Mouse (Mus musculus): ENCODE results near the gene Banf2. TPM values are rescaled to one million over a fixed set of nuclear protein-coding genes. Genes with fewer than 3 reads are reported as not detected.
A peak's percentile ranks its signal among the peaks of the same experiment; 100 is the strongest.

Banf2 gene
- total RNA-seq, 2 experiments from 2014 or later, result not detected

DNA sequence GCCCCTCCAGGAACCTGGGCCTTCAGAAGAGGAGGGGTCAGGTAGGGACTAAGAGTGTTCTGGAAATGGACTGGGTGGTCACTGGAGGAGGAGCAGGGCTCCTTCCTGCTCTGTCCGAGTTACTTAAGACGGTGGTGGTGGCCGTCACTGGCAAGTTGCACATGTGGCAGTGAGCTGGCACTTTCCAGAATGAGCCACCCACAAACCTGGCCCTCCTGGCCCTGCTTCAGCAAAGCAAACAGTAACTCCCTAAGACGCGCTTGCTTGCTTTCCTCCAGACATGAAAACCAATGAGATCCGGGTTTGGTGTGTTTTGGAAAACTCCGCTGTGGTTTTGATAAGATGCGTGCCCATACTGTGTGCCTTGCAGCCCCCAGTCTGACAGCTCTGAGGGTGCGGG is 7.5 kb upstream of the Banf2 start:
- no peak for DNase-seq (ENCODE audit: low spot score)

DNA sequence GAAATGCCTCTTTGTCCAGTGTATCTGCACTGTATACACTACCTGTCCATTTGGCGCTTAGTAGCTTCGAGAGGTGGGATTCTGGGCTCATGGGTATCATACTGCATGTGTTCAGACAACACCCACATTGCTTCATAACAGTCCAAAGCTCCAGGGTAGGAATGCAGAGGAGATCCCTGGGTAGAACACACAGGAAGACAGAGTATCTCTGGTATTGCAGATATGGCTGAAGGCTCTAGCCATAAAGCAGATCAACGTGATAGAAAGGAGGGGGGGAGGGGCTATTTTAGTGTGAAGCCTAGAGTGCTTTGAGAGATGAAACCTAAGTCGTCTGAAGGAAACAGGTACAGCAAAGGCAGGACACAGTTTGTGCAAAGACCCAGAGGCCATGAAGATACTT is 6.4 kb upstream of the Banf2 start:
- DNase-seq (ENCODE audit: low spot score), result no peak

DNA sequence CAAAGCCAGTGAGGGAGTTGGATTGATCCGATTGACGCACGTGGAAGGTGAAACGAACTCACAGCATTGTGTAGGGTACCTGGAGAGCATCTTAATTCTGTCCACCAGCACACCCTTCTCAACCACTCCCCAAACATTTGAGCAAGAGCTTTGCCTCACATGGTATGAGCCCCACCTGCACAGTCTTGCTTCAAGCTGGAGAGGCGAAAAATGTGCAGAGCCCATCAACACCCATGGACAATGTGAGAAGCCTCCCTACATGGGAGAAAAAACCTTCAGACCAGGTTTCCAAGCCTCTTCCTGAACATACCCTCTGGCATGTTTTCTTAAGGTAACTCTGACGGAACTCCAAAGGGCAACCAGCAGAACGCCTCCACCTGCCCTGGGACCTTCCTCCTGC is 2.1 kb upstream of the Banf2 start:
- DNase-seq (ENCODE audit: low spot score), result no peak

GRCm38 (mm10) chr2:144044726-144045125 is 11.9 kb downstream of the Banf2 start:
- peak; percentile 53 for DNase-seq (ENCODE audit: low spot score)

DNA sequence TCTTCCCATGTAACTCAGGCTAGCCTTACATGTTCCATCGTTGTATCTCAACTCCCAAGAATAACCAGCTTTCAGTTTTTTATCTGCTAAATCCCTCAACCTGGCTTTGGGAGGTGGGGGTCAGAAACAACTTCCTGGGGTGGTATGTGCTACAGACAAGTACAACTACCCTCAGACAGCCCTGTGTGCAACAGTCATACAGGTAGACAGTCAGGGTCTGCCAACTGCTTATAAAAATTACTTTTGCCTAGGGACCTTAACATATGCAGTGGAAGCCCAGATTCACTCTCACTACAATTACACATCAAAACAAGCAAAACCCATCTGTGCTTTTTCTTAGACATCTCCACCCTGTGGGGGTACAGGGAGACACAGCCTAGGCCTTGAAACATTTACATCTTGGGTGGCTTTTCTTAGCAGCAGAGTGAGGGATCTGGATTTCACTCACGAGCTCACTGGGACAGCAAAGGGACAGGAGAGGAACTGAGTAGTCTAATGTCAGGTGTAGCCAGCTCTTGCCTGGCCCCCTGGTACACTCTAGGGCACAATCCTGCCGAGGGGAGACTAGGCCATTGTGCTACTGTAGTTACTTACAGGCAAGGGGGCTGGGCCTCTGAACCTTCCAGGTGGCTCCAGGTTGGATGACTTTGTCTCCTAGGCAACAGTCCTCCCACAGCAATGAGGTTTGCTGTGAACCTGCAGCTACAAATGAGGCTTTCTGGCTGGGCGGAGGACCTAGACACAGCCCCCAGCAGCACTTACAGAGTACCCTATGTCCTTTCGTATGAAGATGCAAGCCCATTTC is 13.1 kb downstream of the Banf2 start:
- no peak for DNase-seq (ENCODE audit: low spot score)

DNA sequence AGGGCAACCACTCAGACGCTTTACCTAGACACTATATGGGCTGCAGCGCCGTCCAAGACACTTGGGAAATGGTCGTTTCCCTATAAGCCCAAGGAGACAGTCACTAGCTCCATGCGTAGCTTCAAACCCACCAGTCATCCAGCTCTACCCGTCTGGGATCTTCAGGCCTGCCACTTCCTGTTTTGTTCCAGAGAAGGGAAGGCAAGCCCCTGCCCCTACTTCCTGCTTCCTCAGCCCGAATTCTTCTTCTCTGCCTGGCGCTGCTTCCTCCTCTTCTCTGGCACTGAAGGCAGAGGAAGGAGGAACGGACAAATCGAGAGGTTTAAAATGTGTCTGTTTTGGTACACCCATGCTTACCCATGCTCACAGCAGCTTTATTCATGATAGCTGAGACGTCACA is 14.1 kb downstream of the Banf2 start:
- DNase-seq (ENCODE audit: low spot score), result no peak

- DNase-seq (ENCODE audit: low spot score), result no peak
Observed at GRCm38 (mm10) chr2:144050146-144050680, 17.4 kb downstream of the Banf2 start.

- no peak for DNase-seq (ENCODE audit: low spot score)
Observed at GRCm38 (mm10) chr2:144050861-144051260, 18.0 kb downstream of the Banf2 start.

DNA sequence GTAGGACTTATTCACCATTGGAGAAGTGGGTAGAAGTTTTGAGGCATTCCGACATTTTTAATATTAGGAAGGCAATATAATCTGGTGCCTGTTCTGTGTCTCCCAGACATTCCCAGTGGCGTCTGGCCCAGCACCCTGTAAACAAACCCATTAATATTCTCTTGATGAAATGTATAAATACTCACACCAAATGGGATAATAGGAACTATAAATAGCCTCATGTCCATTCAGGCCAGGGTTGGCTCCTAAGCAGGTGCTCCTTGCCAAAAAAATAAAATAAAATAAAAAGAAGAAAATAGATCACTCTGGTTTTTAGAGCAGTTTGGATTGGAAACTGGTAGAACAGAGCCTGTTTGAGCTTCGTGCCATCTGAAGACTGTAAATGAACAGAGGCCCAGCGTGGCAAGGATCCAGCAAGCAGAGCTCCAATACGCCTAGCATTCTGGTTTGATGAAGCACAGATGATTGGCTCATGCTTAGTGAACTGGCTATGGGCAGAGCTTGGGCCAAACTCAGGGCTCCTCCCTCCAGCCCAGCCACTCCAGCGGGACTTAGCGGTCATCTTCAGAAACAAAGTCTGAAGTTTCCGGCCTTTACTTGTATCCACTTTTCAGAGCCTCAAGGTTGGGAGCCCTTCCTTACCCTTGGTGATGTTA is 19.7 kb downstream of the Banf2 start:
- peak; percentile 47 for DNase-seq (ENCODE audit: low spot score)

DNA sequence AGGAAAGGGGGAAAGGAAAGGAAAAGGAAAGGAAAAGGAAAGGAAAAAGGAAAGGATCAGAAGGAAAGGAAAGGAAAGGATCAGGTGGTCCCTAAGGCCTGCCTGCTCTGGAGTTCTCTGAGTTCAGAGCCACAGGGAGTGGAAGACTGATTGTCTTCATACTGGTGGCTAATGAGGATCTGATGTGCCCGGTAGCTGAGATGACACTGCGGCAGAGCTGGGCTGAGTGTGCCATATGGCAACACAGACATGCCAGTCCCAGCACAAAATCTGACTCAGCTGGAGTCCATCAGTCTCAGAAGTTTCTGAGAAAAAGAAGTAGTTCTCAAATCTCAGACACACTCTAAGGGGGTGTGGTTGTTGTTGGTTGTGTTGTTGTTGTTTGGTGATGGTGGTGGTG is 24.9 kb downstream of the Banf2 start:
- no peak for DNase-seq (ENCODE audit: low spot score)

DNA sequence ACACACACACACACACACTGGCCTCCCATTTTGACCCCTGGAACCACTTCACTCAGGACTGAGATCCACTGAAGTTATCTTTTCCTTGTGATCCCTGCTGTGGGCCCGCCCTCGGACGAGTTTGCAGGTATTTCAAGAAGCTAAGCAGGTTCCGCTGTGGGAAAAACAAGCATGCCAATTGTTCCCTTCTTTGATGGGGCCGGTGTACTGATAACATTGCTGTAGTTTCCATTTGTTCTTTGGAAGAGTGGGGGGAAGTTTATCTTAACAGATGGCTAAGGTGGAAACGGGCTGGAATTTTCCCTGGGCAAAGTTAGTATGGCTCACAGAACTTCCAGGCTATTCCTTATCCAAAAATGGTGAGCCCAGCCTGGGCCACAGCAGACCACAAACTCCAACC is 28.8 kb downstream of the Banf2 start:
- DNase-seq (ENCODE audit: low spot score), result no peak

DNA sequence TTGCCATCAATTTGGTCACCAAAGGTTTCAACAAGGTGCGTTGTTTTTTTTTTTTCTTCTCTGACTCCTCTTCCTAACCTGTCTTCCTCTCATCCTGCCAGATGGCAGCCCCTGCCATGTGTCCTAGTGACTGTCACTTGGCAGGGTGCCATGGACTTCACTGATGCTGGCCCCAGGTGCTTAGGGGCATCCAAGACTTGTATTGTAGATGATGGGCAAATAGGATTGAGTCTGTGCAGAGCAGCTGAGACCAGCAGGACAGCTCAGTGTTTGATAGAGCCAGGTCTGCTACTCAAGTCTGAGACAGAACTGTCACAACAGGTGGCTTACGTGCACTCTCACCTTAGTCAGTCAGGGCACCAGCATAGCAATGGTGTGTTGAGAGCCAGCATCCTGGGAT is 32.6 kb downstream of the Banf2 start:
- no peak for DNase-seq (ENCODE audit: low spot score)

DNA sequence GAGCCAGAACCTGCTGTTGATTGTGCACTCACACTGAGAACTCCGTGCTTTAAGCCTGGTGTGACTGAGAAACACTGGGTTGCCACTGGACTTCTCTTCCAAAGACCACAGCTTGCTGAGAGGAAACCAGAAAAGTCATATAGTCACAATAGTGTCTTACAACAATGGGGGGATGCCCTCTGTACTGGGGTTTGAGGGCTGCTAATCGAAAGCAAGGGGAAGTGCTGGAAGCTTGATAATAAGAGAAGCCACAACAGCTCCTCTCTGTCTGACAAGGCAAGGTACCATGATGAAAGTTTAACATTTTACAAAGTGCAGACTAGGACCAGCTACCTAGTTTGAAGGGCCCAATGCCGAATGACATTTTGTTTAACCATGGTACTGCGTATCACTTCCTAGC is 36.8 kb downstream of the Banf2 start:
- DNase-seq (ENCODE audit: low spot score), result no peak

DNA sequence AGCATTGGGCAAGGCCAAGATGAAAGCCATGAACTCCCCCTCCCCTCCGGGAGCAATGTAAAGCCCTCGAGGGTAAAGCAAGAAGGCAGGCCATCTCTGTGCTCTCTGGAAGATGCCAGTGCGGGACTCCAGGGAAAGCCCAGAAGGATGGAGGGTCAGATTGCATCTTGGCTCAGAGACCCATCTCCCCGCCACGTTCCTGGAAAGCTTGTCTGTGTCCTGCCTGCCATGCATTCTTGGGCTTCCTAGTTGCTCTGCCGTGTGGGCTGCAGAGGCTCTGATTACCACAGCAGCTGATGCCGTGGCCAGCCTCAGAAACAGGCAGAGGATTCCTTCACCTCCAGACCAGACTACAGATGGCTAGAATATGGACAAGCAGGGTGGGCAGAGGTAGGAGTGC is 37.6 kb downstream of the Banf2 start:
- DNase-seq (ENCODE audit: low spot score), result no peak

- DNase-seq (ENCODE audit: low spot score), result no peak
Observed at GRCm38 (mm10) chr2:144072642-144073041, 39.8 kb downstream of the Banf2 start.

DNA sequence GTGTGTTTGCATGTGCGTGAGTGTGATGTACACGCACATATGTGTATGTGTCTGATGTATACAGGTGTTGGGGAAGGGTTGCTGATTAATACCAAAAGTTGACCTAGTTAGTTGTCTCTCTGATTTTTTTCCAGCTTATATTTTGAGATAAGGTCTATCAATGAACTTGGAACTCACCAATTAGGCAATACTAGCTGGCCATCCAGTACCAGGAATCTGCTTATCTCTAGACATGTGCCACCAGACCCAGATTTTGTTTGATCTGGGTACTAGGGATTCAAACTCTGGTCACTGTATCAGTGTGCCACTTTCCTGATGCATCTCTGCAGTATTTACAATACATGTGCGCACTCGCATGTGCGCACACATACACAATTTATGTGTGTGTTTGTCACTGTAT is 41.2 kb downstream of the Banf2 start:
- no peak for DNase-seq (ENCODE audit: low spot score)

GRCm38 (mm10) chr2:144076625-144077024 is 43.8 kb downstream of the Banf2 start:
- no peak for DNase-seq (ENCODE audit: low spot score)

- DNase-seq (ENCODE audit: low spot score), result no peak
Observed at GRCm38 (mm10) chr2:144078897-144079296, 46.0 kb downstream of the Banf2 start.

- peak; percentile 17 for DNase-seq (ENCODE audit: low spot score)
Observed at GRCm38 (mm10) chr2:144086183-144086847, 53.5 kb downstream of the Banf2 start.

DNA sequence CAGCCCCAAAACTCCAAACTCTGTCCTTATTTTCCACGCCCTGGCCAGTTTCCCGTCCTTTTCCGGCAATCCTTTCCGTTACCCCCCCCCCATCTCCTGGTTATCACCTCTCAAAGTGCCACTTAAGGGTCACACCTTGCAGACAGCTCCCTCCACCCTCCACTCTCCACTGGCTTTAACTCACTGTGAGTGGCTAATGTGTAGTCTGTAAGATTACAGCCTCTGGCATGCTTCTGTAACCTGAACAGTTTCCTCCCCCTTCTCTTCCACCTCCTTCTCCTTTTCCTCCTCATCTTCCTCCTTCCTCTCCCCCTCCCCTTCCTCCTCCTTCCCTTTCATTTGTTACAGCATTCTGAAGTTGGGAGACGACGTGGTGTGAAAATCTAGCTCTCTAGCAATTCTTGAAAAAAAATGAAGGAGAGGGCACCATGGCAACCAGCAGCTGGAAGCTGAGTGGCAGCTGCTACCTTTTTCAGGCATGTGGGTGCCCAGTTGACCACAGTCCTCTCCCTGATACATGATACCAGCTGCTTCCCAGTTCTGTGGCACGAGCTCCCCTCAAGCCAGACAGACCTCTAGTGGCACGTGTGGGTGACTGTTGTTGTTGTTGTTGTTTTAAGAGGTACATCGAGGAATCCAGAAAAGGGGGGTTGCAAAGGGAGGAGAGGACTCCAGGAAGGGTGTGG is 55.2 kb downstream of the Banf2 start:
- DNase-seq (ENCODE audit: low spot score), result no peak

- no peak for DNase-seq (ENCODE audit: low spot score)
Observed at GRCm38 (mm10) chr2:144092767-144093166, 59.9 kb downstream of the Banf2 start.

DNA sequence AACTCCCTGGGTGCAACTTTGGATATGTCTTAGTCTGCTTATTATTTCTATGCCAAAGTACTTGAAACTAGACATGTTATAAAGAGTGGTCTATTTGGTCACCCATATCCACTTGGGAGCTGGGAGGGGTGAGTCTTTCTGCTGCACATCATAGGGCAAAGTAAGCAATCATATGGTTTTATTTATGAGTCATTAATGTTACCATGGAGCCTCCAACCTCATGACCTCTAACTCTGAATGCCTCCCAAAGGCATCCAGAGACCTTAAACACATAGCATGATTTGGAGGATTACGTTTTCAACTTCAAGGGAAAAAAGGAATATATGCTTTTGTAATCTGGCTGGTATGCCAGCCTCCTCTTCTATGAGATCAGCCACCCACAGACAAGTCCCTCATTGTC is 61.9 kb downstream of the Banf2 start:
- no peak for DNase-seq (ENCODE audit: low spot score)
